Mouse (Mus musculus): ENCODE data around the gene Gpr3.

Gpr3 gene

GRCm38 (mm10) chr4:133198337-133199180, 13.8 kb downstream of the Gpr3 start:
- DNase-seq (ENCODE audit: low read depth, low spot score) = no peak

- no peak for DNase-seq (ENCODE audit: low read depth, low spot score)
These were observed 14.5 kb downstream of the Gpr3 start for GRCm38 (mm10) chr4:133197801-133198286.

GRCm38 (mm10) chr4:133197355-133197754, 15.0 kb downstream of the Gpr3 start:
- DNase-seq (ENCODE audit: low read depth, low spot score) = peak; percentile 58

- DNase-seq (ENCODE audit: low read depth, low spot score) = no peak
These were observed 15.5 kb downstream of the Gpr3 start for GRCm38 (mm10) chr4:133196852-133197251.

GRCm38 (mm10) chr4:133196136-133196535, 16.2 kb downstream of the Gpr3 start:
- no peak for DNase-seq (ENCODE audit: low read depth, low spot score)

GRCm38 (mm10) chr4:133195014-133195413, 17.3 kb downstream of the Gpr3 start:
- no peak for DNase-seq (ENCODE audit: low read depth, low spot score)

GRCm38 (mm10) chr4:133194482-133194881, 17.9 kb downstream of the Gpr3 start:
- DNase-seq (ENCODE audit: low read depth, low spot score) = no peak

- no peak for DNase-seq (ENCODE audit: low read depth, low spot score)
These were observed 22.9 kb downstream of the Gpr3 start for GRCm38 (mm10) chr4:133189396-133189795.

GRCm38 (mm10) chr4:133186856-133187255, 25.5 kb downstream of the Gpr3 start:
- DNase-seq (ENCODE audit: low read depth, low spot score) = no peak

- peak; percentile 70 for DNase-seq (ENCODE audit: low read depth, low spot score)
These were observed 26.4 kb downstream of the Gpr3 start for GRCm38 (mm10) chr4:133185893-133186292.

- DNase-seq (ENCODE audit: low read depth, low spot score) = peak; percentile 58
These were observed 27.3 kb downstream of the Gpr3 start for GRCm38 (mm10) chr4:133184898-133185665.

- no peak for DNase-seq (ENCODE audit: low read depth, low spot score)
These were observed 28.1 kb downstream of the Gpr3 start for GRCm38 (mm10) chr4:133184031-133184897.

- DNase-seq (ENCODE audit: low read depth, low spot score) = no peak
These were observed 29.8 kb downstream of the Gpr3 start for GRCm38 (mm10) chr4:133182439-133183033.

- no peak for DNase-seq (ENCODE audit: low read depth, low spot score)
These were observed 33.1 kb downstream of the Gpr3 start for GRCm38 (mm10) chr4:133179258-133179657.

GRCm38 (mm10) chr4:133178305-133178704, 34.0 kb downstream of the Gpr3 start:
- DNase-seq (ENCODE audit: low read depth, low spot score) = no peak

- DNase-seq (ENCODE audit: low read depth, low spot score) = no peak
These were observed 35.5 kb downstream of the Gpr3 start for GRCm38 (mm10) chr4:133176761-133177403.

- peak; percentile 61 for DNase-seq (ENCODE audit: low read depth, low spot score)
These were observed 36.2 kb downstream of the Gpr3 start for GRCm38 (mm10) chr4:133175998-133176760.

GRCm38 (mm10) chr4:133175274-133175673, 37.1 kb downstream of the Gpr3 start:
- DNase-seq (ENCODE audit: low read depth, low spot score) = no peak

GRCm38 (mm10) chr4:133174361-133174760, 38.0 kb downstream of the Gpr3 start:
- DNase-seq (ENCODE audit: low read depth, low spot score) = no peak

GRCm38 (mm10) chr4:133172451-133172850, 39.9 kb downstream of the Gpr3 start:
- no peak for DNase-seq (ENCODE audit: low read depth, low spot score)
